Mouse (Mus musculus) thymus, postnatal 4 days (tissue): ENCODE results near the gene Sec11a.

Experiments
- DNase-seq: peaks from one replicate; pipeline ENCODE4 v3.0.0; 2021

Sec11a gene

DNA sequence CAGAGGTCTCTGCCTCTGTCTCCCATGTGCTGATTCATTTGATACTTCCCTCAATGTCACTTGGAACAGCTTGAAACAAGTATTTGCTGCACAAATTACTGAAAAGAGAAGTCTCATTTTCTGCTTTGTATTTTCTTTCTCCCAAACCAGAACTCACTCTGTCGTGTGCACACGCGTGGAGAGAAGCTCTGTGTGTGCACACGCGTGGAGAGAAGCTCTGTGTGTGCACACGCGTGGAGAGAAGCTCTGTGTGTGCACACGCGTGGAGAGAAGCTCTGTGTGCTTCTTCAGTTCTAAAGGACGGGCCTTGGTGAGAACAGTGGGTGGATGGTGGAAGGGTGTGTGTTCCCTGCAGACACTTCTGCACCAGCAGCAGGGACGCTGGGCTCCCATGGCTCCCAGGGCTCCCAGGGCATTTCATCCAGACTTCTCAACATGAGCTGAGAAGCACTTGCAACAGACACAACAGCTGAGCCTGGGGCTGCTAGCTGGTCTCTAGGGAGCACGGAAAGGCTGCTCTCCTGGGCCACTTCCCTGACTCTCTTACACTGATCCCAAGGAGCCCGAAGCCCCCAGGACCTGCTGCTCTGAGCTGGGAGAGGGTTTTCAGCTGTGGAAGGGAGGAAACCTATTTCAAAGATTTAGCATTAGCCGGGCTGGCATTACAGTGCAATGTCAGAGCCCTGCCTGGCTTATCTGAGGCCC is 52.6 kb downstream of the Sec11a start:
- DNase-seq, result no peak

DNA sequence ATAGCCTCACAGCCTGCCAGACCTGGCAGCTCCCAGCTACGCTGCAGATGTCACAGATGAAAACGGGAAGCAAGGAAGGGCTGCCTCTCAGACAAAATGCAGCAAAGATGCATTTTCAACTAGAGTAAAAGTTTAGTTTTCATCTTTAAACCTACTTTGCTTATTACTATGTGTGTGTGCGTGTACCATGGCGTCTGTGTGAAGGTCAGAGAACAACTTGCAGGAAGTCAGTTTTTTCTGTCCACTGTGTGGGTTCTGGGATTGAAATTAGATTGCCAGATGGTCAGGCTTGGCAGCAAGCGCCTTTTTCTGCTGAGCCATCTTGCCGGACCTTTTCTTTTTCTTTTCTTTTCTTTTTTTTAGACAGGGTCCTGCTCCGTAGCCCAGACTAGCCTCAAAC is 53.4 kb downstream of the Sec11a start:
- DNase-seq, result no peak

GRCm38 (mm10) chr7:80893753-80894129 is 53.8 kb downstream of the Sec11a start:
- DNase-seq, result no peak

DNA sequence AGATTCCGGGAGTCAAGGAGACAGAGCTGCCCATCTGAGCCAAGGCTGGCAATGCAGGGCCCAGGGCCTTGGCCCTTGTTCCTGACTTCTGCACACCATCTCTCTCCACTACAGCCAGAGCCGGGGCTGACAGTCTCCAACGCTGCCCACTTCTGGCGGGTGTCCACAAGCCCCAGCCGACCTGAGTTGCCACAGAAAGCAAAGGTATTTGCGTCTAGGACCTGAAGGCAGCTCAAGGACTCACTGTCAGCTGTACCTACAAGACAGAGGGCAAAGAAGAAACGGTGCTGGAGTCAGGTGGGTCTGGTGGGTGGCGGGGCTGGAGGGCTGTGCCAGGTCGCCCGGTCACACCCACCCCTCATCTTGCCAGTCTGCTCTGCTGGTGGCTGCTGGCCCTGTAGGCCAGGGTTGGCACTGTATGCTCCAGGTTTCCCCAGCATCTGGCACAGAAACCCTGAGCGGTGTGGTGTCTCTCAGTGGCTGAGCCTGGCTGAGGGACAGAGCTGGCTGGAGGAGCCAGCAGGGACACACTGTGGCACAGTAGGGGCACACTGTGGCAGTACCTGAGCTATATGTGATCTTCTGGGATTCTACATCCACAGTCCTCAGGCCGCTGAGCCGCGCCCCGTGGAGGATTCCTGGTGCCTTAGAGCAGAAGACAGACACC is 54.4 kb downstream of the Sec11a start:
- DNase-seq, result no peak

DNA sequence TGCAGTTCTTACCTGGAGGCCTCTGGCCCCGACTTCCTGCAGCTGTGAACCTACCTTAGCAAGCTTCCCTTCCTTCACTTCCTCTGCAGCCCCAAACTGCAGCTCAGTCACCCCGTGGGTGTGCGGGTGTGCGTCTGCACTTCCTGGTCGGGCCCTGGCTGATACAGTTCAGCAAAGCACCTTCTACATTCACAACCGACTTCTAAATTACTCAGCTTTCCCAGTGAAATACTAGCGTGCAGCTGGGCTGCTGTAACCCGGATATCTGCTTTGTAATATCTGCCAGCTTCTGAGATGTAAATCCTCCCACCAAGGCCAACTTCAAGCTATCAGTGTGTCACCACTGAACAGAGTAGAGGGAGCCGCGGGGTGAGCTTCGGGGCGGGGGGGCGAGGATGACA is 57.7 kb downstream of the Sec11a start:
- peak; percentile 84 for DNase-seq

DNA sequence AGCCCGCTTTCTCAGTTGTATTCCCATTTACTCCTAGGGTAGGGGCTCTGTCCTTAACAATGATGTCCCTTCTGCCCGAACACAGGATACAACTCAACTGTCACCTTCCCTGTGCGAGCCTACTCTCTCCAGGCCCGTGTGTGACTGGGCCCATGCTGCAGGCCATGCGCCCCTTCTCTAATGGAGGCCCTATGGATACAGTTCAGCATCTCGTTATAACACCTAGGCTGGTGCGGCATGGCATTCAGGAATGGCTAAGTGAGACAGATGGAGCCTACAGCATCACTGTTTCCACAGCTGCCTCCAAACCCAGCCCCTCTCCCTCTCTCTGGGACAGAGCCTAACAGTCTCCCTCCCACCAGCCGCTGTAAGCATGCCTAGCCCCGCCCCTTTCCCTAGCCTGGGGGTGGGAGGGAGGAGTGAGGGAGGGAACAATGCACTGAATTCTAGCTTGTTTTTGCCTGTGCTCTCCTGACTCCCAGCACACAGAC is 58.5 kb downstream of the Sec11a start:
- DNase-seq, result peak; percentile 70

DNA sequence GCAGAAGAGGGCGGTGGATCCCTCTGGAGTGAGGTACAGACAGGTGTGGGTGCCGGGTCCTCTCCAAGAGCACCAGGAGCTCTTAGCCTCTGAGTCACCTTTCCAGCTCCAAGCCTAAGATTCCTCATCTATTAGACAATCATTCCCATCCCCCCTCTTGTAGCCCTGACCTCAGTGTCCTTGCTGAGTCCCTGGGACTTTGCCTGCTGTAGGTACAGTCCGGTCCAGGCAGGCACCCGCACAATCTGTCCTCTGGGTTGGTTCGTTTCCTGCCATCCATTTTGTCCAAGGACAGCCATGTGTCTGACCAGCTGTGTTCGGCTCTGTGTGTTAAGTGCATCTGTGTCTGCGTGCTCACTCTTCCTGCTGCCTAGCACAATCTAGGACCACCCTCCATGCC is 59.0 kb downstream of the Sec11a start:
- peak; percentile 59 for DNase-seq

DNA sequence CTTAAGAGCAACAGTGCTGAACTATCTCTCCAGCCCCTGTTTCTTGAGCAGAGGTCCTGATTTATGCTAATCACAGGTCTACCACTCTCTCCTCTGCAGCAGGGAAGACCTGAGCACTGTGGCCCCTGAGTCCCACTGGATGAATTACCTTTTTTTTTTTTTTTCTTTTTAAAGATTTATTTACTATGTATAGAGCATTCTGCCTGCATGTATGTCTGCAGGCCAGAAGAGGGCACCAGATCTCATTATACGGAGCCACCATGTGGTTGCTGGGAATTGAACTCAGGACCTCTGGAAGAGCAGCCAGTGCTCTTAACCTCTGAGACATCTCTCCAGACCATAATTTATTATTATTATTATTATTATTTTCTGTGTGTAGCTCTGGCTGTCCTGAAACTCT is 61.9 kb downstream of the Sec11a start:
- DNase-seq, result peak; percentile 63

DNA sequence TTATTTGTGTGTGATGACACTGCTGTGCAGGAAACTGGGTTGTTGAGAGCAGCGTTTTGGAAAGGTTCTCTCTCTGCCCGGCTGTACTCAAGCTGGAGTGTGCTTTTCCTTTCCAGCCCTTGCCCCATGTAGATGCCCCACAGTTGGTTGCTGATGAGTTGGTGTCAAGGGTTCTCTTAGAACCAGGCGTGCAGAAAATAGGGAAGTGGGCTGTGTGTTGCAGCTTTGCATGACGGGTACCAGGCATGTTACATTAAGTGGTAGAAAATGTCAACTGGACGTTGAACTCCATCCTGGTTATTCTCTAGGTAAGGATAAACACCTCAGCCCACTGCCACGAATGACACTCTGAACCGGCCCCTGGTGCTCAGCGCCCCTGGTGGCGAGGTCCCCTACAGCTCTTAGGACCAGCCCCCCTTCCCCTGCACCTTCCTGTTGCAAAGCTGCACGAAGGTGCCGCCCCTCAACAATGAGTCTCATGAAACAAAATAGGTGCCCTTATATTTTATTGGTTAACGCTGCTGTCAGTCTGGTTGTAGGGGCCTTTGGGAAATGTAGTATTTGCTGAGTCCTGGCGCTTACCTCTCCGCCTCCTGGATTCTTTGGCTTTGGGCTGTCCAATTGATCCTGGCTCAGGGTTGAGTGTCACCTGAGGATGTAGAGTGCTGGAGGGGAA is 64.6 kb downstream of the Sec11a start:
- DNase-seq, result peak; percentile 92

- DNase-seq, result peak; percentile 56
These were observed 71.9 kb downstream of the Sec11a start for GRCm38 (mm10) chr7:80875727-80876126.

DNA sequence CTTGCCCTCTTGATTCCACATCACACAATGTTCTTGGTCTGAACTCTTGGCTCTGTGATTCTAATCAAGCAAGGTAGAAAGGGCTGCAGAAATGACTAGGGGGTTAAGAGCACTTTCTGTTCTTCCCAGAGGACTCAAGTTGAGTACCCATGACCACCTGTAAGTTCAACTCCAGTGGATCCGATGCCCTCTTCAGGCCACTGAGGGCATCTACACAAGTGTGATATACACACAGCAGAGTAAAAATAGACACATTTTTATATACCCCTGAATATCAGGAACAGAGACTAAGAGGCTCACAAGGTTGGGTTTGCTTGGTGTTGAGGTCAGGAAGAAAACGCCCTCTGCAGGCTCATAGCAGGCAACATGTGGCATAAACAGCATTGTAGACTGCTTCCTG is 73.9 kb downstream of the Sec11a start:
- DNase-seq, result no peak

DNA sequence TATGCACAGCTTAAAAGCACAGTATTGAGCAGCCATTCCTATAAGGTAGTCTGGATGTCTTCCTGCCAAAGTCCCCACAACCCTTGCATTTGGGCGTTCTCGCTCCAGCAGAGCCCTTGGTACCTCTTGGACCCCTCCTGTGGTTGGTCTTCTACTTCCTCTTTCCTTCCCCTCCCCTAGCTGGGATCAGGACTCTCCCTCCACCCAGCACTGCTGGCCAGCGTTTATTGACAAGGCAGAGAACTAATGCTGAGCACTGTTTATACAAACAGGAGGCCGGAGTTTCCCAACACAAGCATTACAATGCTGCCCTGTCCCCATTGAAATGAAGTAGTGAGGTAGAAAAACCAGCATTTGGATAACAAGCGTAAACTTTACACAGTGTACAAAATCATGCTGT is 74.5 kb downstream of the Sec11a start:
- no peak for DNase-seq

GRCm38 (mm10) chr7:80868686-80869085 is 78.9 kb downstream of the Sec11a start:
- no peak for DNase-seq

GRCm38 (mm10) chr7:80866514-80867147 is 80.9 kb downstream of the Sec11a start:
- DNase-seq, result no peak

DNA sequence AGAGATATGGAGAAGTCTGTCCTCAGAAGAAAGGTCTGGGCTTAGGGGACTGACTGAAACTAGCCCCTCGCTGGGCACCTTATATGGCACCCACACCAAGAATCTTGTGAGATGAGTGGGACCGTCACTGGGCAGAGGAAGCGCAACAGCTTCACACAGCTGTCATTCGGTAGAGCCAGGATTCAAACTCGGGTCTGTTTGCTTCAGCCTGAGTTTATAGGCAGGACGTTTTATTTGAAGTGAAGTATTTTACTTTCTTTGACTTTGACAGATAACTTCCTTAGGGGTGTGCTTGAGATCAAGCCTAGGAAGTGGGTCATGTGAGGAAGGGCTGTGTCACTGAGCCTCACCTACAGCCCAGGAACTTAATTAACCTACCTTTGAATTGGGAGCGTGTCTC is 82.1 kb downstream of the Sec11a start:
- DNase-seq, result peak; percentile 40

DNA sequence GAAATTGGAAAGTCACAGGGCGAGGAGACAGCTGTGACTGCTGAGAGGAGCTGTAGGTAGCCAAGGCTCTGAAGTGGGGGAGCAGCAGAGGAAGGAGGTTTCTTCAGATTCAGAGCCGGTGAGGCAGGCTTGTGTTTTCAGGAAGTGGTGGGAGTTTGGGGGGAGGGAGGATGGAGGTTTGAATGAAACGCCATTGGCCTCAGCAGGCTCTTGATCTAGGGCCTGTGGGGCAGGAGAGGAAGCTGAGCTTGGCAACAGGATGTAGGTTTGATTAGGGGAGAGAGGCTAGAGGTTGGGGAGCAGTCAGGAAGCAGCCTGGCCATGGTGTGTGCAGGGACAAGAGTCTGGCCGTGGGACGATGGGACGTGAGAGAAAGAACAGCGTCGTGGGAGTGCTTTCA is 82.7 kb downstream of the Sec11a start:
- DNase-seq, result peak; percentile 75

GRCm38 (mm10) chr7:80864151-80864550 is 83.4 kb downstream of the Sec11a start:
- DNase-seq, result no peak

GRCm38 (mm10) chr7:80863520-80863919 is 84.1 kb downstream of the Sec11a start:
- peak; percentile 35 for DNase-seq

DNA sequence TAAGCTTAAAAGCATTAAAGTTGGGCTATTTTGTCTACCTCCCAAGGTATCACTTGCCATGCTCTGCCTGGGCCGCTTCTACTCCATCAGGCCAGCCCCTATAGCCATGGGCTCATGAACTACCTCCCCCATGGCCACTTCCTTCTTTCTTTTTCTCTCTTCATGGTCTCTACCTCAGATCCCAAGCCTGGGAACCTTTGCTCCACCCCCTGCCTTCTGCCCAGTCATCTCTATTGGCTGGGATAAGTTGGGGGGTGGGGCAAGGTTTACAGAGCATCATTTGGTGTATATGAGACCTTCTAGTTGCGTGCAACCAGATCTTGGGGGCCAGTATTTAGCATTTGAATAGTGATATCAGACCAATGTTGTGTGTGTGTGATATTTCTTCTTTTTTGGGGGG is 85.1 kb downstream of the Sec11a start:
- DNase-seq, result no peak

DNA sequence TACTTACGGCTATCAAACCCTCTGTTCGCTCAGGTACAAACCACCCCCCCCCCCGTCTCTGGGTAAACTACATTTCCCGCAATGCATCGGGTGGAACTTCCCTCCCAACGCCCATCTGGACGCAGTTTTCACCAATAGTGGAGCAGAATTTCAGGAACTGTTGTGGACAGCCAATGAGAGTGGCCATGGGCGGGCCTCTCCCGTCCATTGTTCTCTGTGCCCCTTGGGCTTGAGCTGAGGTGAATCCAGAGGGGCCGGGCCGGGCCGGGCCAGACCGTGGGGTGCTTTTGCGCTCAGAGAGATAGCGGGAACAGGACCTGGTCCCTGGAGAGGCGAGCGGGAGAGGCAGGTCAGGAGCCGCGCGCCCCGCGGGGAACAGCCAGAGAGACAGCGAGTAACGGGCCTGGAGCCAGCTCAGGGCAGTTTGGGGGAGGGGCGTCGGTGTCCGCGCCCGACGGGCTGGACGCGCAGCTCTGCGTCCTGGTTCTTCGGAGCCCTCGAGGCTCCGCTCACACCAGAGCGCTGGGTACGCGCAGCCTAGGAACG is 86.8 kb downstream of the Sec11a start, which contains the start of gene Zscan2:
Gene Zscan2, plus strand, starts transcription at position 192 of the 546 bp plus-strand sequence.
- DNase-seq, result peak; percentile 85

- peak; percentile 85 for DNase-seq
These were observed 87.4 kb downstream of the Sec11a start for GRCm38 (mm10) chr7:80860227-80860626.

- peak; percentile 89 for DNase-seq
These were observed 90.4 kb downstream of the Sec11a start for GRCm38 (mm10) chr7:80857181-80857580.

DNA sequence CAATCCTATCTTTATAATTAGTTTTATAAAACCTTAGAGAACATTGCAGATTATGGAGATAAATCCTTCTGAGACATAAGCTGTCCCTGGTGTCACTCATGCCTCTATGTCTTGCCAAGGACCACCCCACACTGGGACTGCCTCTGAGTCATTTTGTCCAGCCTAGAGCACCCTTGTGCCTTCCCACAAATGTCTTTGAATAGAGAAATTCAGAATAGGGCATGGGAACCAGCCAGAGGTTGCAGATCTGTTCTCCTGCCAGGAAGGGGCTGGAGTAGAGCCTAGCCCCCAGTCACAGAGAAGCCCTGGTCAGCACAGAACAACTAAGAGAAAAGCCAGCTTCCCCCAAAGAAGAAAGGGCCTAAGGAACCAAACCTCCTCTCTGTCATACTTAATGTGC is 92.3 kb downstream of the Sec11a start:
- DNase-seq, result no peak
